Mouse (Mus musculus) liver, postnatal 0 days (tissue): ENCODE data around the gene Fam189a1.

Experiments used
- CTCF ChIP-seq: sonication (generic); IDR thresholded peaks from 2 replicates; pipeline ENCODE4 v1.5.1; 2016; ENCODE audit warnings: antibody characterized with exemption, low read depth
- EP300 ChIP-seq: IDR thresholded peaks from 2 replicates; pipeline ENCODE4 v1.6.1; 2016; ENCODE audit warnings: antibody characterized with exemption, low read depth, mild to moderate bottlenecking

GRCm38 (mm10) chr7:64847366-64847899 lies 308.9 kb downstream of the Fam189a1 start:
- TF ChIP-seq CTCF = no peak
- TF ChIP-seq EP300 = no peak
